Mouse (Mus musculus): Measurements from ENCODE around the gene Rtn4rl2. TPM values are rescaled to one million over a fixed set of nuclear protein-coding genes. Genes with fewer than 3 reads are reported as not detected.

The Rtn4rl2 gene
- total RNA-seq, 2 experiments from 2014 or later: 1.0 TPM

DNA sequence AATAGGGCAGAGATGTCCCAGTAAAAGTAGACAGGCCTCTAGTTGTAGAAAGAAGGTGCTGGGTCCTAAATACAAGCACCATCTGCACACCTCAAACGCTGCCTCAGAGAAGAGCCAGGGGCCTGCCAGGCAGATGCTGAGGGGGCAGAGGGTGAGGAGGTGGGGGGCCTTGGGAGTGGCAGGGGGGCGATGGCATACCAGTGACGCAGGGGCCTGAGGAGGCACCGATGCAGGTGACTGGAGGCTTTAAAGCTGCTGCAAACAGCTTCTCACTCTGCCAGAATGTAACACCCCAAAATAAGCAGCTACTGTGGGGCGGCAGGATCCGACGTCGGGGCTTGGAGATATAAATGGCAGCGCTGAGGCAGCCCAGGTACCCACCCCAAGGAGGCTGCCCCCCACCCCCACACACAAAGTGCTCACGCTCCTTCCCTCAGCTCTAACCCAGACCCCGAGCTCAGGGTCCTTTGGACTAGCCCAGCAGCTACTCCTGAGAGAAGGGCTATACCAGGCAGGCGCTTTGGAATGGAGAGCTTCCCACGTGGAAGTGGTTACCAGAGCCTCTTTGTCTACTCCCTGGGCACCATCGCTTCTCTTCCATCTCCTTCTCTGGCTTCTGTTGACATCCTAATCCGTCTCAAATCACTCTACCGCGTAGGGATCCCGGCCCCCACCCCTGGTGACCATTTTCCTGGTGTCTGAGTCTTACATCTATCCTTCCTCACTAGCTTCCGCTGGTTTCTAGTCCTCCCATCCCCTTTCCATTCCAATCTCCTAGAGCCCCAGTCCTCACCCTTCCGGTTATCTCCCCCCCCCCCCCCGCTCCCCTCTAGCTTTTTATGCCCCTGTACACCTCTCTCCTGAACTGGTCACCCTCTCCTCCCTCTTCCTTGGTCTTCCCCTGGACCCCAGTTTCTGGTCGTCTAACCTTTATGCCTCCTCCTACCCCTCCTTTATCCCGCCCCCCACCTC lies 1.1 kb downstream of the Rtn4rl2 start:
- DNase-seq: no peak

DNA sequence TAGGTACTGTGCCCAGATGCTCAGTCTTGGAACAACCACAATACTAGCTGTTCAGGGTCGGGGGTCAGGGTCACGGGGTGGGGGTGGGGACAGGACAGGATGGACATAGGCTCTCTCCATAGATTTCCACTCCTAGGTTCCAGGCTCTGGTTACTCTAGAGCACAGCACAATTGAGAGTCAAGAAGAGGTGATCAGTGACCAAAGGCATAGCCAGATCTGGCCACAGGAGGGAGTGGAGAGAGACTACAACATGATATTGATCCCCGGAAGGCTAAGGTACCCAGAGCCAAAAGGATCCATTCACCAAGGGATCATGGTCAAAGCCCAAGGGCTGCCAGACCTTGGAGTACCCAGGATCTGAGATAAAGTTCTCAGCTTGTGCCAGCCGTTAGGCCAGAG lies 1.9 kb downstream of the Rtn4rl2 start:
- DNase-seq: no peak

DNA sequence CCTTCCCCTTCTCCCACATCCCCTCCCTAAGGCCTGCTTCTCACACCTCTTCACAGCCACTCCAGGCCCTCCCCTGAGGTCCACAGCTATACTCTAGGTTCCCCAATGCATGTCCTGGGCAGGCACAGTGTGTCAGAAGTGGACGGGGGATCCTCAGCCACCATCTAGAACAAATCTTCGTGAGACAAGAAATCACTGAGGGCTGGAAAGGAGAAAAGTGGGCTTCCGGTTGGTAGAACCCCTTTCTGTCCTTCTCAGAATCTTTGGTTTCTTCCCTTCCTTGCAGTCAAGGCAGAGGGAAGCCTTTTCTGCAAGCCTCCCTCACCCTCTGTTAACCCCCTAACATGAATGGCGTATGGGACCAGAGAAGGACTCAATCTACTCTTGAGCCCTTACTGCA lies 2.6 kb downstream of the Rtn4rl2 start:
- no peak for DNase-seq

DNA sequence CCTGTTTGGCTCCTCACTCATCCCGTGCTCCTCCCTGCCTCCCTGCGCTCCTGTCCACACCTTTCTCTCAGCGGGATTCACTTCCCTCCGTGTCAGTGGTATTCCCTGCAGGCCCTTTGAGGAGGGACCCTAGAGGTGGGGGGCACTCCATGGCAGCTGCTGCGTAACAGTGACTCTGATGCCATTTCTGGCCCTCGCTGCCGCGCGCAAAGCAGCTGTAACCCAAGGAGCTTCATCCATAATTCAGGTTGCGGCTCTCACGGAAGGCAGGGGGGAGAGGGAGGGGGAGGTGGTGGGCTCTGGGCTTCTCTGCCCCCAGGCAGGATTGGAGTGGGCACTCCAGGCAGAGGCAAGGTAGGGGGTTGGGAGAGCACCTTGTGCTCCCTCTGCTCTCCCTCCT lies 3.0 kb downstream of the Rtn4rl2 start:
- DNase-seq: no peak

DNA sequence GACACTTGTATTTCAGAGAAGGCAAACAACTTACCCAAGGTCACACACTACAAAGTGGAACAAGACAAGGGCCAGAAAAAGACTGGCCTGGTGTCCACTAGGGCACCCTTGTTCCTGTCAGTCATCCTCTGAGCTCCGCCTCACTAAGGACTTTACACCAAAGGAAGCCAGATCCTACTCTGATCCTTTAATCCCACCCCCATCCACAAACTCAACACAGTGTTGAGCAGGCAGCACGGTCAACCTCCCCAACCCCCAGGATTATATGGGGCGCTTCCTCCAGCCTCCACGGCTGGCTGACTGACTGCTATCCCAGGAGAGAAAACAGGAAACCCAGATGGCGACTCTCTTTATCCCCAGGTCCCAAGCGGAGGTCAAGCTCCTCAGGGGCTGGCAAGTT lies 3.4 kb downstream of the Rtn4rl2 start:
- DNase-seq: no peak

DNA sequence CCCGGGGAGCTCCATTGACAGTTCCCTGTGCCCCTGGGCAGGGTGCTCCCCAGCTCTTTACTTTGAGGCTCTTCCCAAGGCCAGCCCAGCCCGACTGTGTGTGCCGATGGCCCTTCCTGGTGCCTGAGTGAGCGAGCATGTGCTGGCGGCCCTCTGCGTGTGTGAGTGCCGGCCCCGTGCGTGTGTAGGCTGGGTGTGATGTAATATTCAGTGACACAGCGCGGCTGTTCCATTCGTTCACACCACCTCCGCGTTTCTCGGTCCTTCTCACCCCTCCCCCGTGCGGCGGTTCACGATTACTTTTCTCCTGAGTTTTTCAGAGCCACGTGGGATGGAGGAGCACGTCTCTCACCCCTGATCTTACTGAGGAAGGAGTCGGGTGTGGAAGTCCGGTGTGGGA lies 3.9 kb downstream of the Rtn4rl2 start:
- DNase-seq: no peak

DNA sequence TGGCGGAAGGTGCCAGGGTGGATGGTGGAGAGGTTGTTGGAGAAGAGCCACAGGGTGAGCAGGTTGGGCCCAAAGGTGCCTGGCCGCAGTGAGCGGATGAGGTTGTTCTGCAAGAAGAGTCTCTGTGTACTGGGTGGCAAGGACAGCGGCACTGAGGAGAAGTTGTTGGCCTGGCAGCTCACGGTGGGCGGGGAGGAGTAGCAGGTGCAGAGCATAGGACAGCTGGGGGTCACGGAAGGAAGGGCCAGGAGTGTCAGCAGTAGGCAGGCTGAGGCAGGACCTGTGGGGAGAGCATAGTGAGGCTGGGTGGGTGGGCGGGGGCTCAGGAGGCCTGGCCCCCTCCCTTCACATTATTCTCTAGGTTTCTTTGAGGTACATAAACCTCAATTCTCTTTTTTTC lies 5.9 kb downstream of the Rtn4rl2 start:
- DNase-seq: no peak

DNA sequence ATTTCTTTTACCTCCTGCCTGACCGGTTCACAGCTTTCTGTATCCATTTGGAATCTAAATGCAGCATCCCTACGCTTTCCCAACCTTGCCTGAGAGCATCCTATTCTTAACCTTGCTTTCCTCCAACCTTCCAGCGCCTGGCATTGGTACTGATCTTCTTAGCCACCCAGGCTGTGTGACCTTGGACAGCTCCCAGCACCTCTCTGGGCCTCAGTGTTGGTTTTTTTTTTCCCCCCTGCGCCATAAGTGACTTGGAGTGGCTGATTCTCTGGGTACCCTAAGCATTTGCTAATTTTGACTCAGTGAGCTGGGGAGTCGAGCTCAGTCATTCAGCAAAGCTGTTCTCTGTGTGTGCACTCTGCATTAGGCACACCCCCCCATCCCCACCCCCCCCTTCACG lies 10.7 kb downstream of the Rtn4rl2 start:
- DNase-seq: no peak

DNA sequence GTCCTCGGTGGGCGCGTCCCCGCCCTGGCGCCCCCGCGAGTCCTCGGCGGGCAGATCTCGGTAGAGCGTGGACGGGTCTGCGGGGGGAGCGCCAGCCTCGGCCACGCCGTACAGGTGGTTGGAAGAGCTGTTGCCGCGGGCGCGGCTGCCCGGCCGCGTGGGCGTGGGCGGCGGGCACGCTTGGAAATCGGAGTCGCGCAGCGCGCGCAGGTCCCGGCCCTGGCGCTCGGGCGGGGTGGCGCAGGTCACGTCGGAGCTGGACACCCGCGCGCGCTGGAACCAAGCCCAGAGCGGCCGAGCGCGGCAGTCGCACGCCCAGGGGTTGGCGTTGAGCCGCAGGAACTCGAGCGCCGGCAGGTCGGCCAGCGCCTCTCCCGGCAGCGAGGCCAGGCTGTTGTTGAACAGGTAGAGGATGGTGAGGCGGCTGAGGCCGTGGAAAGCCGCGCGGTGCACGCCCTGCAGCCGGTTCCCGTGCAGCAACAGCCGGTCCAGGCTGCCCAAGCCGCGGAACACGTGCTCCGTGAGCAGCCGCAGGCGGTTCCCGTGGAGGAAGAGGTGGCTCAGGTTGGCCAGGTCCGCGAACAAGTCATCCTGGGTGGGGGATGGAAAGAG lies 14.3 kb downstream of the Rtn4rl2 start:
- DNase-seq: peak; percentile 71

DNA sequence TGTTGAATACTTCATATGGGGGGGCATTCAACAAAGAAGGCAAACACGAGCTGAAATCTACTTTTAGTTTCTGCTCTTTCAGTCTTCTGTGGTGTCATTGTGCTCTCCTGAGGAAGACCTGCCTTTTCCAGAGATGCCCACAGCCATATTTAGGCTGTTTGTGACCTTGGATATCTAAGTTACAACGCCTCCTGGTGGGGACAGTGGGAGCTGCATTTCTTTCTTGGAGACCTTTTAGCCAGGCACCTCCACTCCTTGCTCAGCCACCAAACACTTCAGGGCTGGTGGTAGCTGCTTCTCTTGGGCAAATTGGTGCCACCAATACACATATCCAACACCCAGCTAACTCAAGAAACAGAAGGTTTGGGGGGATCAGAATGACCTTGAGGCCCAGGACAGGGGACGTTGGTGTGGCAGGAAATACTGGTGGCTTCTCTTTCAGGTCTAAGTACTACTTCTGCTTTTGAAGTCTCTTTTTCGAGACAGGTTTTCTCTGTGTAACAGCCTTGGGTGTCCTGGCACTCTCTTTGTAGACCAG lies 15.8 kb downstream of the Rtn4rl2 start:
- DNase-seq: peak; percentile 36

DNA sequence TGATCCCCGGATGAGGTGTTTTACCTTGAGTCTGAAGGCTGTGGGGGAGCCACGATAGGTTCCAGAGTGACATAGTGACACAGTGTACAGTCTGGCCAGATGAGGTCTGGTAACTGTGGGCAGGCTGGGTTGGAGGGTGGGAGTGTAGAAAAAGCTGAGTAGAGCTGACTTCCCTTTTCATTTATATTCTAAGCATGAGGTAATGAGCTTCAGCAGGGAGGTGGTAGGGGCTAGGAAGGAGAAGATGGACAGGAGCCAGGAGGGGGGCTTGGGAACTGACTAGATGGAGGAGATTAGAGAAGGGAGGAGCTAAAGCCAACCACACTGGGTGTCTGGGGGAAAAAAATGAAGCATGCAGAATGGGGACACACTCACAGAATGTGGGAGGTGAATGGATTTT lies 17.5 kb downstream of the Rtn4rl2 start:
- no peak for DNase-seq

DNA sequence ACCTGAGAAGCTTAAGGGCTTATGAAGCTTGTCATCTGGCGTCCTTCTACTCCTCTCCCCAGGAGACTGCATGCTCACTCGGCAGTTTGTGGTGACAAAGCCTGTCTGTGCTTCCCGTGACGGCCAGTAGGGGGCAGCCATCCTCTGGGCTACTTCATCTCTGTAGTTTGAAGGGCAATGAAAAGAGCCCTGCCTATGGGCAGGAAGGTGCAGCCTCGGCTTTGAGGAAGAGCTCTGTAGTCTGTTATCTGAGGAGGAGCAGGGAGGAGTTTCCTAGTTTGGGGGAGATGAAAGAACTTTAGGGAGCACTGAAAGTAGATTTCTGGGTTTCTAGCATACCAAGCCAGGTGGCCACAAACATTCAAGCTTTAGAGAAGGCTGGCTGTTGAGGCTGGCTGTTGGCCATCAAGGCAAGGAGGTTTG lies 18.0 kb downstream of the Rtn4rl2 start:
- DNase-seq: peak; percentile 74

DNA sequence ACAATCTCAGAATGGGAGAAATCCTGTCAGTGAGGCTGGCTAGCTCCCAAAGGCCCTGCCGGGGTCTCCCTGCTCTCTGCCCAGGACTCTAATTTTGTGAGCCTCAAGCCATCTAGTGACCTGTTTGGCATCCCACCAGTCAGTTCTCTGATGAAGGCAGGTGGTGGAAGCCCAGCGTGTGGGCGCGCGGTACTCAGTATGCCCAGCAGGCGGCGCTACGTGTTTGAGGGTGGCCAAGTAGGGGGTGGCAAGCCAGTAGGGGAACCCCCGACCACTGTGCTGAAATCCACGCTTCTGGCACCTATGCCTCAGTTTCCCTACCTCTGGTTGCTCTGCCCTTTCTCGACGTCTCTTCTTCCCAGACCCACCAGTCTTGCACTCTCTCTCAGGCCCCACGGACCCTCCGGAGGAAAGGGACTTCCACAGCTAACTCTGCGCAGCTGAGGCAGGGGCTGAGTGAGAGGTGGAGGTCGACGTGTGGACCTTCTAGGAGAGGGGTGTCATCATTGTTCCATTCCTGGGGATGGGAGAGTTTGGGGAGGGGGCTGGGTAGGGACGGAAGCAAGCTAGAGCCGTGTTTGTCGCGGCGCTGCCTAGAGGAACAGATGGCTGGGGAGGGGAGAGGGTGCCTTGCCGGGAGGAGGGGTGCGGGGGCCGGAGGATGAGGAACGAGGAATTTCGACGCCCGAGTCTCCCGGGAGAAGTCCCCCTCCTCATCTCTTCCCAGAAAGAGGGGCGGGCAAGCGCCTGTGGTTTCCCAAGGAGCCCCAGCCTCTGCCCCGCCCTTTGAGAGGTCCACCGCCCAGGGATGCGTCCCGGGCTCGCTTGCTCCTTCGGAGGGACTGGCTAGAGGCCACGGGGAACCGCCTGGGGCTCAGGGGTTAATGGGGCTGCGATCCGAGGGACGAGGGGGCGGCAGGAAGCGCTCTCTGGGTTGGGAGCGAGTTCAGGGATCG lies 20.6 kb downstream of the Rtn4rl2 start:
- DNase-seq: peak; percentile 74

DNA sequence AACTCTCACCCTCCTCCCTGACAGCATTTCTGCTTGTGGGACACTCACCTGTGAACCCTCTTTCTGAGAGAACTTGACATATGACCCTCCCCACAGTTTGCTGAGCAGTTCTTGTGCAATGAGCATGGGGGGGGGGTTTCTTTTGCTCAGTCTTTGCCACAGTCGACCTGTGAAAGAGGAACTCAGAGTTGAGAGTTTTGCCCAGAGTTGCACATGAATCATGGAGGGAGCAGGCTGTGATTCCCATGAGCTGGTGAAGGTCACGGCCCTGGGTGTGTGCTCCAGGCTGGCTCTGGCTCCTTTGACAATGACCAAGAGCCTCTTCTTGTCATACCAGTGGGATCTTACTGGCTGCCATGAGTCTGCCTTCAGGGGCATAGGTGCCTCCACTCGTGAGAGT lies 24.3 kb downstream of the Rtn4rl2 start:
- DNase-seq: no peak

DNA sequence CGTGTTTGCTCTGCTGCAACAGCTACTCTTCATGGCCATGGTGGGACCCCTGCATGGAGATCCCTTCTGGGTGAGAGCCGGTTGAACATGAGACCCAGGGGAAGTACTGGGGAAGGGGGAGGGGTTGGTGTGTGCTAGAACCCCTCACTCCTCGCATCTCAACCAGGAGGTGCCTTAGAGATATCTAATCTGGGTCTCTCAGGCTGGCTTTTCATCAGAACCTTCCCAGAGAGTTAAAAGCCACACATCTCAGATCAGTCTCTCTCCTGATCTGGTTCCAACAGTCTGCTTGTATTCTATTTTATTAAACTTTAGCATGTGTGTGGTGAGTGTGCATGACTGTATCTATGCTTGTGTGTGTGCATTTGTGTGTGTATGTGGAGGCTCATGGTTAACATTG lies 25.1 kb downstream of the Rtn4rl2 start:
- DNase-seq: no peak

DNA sequence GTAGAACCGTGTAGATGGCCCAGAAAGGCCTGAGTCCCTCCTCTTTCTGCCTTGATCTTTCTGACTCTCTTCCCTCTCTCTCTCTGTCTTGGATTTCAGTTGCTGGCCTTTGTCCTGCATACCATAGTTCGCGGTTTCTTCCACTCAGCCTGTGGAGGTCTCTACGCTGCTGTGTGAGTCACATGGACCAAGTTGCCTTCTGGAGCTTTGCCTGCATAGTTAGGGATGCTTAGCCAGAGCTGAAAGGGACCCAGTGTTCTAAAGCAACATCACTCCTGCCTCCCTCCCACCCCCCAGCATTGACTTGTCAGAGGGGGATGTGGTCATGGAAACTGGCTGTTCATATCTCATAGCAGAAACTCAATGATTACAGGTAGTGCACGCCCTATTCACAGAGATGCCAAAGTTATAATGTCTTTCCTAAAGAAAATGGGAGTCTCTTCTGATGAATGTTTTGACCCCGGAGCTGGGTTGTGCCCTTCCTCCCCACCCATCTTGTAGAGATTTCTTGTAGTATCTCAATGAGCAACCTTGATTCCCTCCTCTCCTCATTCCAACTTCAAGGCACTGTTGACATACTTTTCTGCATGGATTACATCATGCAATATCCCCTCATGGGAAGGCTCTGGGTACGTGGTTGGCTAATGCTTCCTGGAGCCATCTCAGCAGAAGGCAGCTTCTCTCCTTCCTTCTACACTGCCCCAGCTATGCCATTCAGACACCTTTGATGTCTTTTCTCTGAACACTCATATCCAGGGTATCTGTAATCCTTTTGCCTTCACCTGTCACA lies 26.3 kb downstream of the Rtn4rl2 start:
- no peak for DNase-seq

DNA sequence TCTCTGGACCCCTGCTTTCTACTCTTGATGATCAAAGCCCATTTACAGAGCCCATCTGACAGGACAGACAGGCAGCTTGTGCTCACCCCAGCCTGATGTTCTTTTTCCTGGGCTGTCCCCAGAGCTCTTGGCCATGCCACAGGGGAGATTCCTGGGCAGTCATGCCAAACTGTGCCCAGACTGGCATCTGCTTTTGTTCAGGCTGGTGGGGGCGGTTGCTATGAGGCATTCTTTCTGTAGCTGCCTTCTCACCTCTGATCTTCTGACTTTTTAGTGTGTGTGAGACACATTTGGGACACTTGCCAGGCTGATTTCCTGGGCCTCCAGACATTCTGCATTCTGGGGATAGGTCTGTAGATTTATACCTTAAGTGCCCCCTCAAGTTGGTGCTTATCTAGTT lies 28.0 kb downstream of the Rtn4rl2 start:
- DNase-seq: no peak

DNA sequence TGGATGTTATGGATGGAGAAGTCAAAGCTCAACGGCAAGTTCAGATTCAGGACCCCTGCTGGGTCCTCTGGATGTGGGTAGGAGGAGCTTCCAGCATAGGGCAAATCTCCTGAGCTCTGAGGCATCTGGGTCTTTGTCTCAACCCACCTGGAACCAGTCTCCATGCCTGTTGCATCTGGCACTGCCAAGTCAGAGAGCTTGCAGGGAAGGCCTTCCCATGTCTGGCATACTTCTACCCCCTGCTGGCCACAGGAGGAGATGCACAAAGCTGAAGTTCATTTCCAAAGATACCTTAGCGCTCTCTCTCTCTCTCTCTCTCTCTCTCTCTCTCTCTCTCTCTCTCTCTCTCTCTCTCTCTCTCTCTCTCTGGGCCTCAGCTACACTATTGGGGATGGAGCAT lies 30.8 kb downstream of the Rtn4rl2 start:
- DNase-seq: peak; percentile 55

DNA sequence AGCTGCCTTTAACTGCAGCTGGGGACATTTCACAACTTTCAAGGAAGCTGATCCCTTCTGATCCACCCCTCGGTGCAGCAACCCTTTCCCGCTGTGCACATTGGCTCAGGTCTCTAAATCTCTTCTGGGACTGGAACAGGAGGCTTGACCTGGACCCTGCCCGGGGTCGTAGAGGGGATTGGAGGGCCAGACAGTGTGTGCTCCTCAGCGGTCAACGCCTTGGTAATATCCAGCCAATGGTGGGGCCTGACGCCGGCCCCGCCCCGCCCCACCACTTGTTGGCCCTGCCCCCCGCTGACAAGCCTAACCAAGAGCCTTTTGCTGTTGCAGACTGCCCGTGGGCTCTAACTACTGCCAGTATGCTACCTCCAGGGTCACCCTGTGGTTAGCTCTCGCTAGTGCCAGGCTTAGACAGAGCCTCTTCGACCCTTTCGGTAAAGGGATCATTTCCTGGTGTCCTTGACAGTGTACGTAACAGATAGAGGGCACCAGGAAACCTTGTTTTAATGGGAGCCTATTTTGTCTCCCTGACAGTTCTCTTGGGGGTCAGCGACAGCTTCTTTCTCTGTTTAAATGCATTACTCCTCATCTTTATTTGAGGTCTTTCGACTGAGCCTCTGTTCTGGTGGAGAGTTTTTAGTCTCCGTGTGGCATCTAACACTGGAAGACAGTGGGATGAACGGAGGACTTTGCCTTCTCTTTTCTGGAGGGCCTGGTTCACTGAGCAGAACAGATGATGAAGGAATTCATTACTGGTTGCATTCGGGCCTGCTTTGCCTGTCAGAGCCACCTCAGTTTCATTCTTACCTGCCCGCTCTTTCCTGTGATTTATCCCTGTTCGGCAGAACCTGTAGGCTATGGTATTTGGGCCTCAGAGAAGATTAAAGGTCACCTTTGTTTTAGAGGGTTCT lies 35.1 kb downstream of the Rtn4rl2 start:
- DNase-seq: peak; percentile 70

DNA sequence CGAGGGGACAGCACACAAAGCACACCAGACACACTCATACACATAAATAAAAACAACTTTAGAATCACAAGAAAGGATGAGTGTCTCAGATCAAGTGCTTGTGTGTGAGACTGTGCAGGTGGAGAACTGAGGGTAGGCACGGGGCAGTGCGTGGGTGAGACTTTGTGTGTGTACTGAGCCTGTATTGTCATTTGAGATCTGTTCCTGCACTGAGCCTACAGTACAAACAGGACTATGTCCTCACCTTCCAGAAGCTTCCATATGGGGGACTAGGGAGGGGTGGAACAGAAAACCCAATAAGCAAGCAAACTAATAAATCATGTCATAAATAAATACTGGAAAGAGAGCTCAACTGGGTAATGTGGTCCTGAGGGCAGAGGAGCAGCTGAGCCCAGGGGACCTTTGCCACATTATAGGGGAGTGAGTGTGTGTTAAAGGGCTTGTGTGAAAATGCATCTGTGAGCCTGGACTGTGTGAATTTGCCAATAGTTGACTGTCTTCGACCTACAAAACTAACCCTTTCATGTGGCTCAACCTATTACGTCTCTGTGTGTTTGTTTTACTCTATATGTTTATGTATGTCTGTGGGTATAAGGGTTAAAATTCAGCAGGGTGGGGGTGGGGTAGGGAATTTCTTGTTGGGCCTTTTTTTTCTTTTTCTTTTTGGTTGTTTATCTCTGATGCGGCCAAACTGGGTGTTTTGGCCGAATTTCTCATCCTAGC lies 35.9 kb downstream of the Rtn4rl2 start:
- no peak for DNase-seq
